Mouse (Mus musculus): ENCODE results near the gene Ube2n. TPM values are rescaled to one million over a fixed set of nuclear protein-coding genes. Genes with fewer than 3 reads are reported as not detected.

The Ube2n gene
- total RNA-seq, 2 experiments from 2014 or later: 91.7 to 110 TPM

DNA sequence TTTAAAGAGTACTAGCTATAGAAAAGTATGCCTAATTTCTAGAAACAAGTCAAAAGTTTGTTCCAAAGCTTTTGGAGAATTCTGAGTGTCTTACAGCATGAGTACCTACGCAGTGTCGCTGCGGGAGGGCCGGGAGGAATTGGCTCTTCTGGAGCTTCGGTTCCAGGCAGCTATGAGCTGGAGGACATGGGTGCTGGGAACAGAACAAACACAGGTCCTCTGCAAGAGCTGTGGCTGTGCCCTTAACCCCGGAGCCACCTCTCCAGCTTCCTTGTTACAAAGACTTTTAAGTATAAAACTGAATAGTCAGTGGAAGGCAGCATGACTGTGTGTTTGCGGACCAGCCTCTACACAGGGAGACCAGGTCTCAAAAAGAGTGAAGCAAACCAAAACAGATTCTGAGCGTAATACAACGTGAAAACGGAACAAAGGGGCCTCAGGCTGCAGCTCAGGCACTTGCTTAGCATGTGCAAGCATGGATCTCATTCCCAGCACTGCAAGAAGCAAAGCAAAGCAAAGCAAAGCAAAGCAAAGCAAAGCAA is 61.0 kb downstream of the Ube2n start:
- DNase-seq: no peak
- intact Hi-C loops (cut with DNase I; ENCODE audit: low total_unique reads): loop anchor here (5.0 kb wide), 1 partner anchor 46 kb away; no protein-coding TSS in a partner anchor

GRCm38 (mm10) chr10:95576876-95577566 is 62.1 kb downstream of the Ube2n start:
- intact Hi-C loops (cut with DNase I; ENCODE audit: low total_unique reads): loop anchor here (5.0 kb wide), 1 partner anchor 45 kb away; no protein-coding TSS in a partner anchor
- no peak for DNase-seq

DNA sequence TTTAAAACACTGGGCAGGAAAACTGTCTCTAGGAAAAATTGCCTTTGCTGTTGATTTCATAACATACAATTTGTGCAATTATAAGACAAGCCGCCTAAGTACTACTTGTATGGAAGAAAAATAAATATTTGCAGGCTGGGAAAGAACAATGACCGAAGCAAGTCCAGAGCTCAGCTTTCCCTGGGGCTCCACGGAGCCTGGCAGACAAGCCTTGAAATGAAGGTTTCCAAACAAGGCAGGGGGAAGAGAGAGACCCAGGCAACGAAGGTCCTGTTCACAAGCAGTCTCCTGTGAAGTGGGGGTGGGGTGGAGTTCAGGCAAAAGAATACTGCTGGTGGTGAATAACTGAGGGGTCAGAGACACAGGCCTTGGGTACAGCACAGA is 62.6 kb downstream of the Ube2n start:
- no peak for DNase-seq
- intact Hi-C loops (cut with DNase I; ENCODE audit: low total_unique reads): loop anchor here (5.0 kb wide), 1 partner anchor 45 kb away; no protein-coding TSS in a partner anchor

GRCm38 (mm10) chr10:95585554-95585953 is 70.6 kb downstream of the Ube2n start:
- intact Hi-C loops (cut with DNase I; ENCODE audit: low total_unique reads): no loop called here
- DNase-seq: no peak

DNA sequence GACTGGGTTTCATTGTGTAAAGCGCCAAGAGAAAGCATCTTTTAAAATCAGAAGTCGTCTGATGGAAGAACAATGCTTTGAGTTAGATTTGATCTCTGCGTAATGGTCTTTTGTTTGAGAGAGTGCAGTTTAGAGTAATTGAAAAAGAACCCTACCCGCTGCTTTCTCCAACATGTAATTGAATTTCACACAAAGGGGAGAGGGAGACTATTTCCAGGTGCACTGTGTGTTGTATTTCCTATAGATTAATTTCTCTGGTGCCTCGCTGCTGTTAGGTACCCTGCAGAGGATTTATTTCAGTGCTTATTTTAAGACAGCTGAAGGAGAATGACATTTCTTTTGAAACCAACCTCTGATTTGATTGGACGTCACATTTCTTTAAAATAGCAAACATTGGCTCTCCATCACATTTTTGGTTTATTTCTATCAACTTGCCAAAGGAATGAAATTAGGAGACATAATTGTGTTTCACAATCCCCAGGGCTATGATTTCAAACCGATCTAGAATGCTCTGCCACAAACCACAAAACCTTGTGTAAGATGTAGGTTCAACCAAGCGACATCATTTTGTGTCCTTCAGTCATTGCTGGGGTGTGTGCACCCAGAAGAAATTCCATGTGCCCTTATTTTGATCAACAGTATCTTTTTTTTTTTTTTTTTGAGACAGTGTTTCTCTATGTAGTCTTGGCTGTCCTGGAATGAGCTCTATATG is 72.7 kb downstream of the Ube2n start:
- DNase-seq: no peak
- intact Hi-C loops (cut with DNase I; ENCODE audit: low total_unique reads): no loop called here

DNA sequence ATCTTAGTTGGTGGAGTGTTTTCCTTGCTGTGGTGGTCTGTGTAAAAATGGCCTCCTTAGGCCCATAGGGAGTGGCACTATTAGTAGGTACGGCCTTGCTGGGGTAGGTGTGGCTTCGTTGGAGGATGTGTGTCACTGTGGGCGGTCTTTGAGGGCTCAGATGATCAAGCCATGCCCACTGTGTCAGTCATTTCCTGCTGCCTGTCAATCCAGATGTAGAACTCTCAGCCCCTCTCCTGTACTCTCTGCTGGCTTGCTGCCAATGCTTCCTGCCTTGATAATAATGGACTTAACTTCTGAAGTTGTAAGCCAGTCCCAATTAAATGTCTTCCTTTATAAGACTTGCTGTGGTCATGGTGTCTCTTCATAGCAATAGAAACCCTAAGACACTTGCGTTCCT is 74.3 kb downstream of the Ube2n start:
- intact Hi-C loops (cut with DNase I; ENCODE audit: low total_unique reads): no loop called here

DNA sequence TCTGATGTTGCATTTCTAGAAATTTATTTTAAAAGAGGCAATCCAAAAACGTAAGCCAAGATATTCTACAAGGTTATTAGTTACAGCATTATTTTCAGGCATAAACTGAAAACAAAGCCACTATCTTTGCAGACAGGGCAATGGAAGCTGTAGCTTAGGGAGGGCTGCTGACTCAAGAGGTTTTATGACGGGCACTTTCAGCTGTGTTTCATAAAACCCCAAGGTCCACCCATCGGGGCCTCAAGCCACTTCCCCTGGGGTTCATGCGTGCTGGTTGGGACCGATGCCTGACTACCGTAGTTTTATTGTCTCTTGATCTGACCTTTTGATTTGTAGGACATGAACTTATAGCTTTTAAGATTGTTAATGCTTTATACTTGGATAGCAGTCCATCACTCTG is 75.3 kb downstream of the Ube2n start:
- intact Hi-C loops (cut with DNase I; ENCODE audit: low total_unique reads): no loop called here
- DNase-seq: no peak

More for the DNA sequence above, 74.3 kb downstream of the Ube2n start:
- DNase-seq: no peak

- no peak for DNase-seq
- intact Hi-C loops (cut with DNase I; ENCODE audit: low total_unique reads): no loop called here
Observed at GRCm38 (mm10) chr10:95591257-95591656, 76.3 kb downstream of the Ube2n start.

GRCm38 (mm10) chr10:95594414-95594813 is 79.5 kb downstream of the Ube2n start:
- no peak for DNase-seq
- intact Hi-C loops (cut with DNase I; ENCODE audit: low total_unique reads): no loop called here

Small RNA genes lying within 50 kb of the gene (microRNA-seq; reads per million reads assigned to microRNA genes)
- 8.0 to 8.9 reads per million in 2 experiments for gene Mir3058

Other genes starting within 250 kb of the Ube2n start
- gene Cradd, start 191.0 kb upstream of the Ube2n start, total RNA-seq (2021): 10 to 100 TPM; 10.5 to 12.0 TPM
- 1 to 10 TPM; 8.2 to 9.4 TPM for gene Socs2, start 98.0 kb upstream of the Ube2n start, total RNA-seq (2021)
- 100 to 1,000 TPM; 224 to 246 TPM for gene Mrpl42, start 13.2 kb upstream of the Ube2n start, total RNA-seq (2021)
- 100 to 1,000 TPM; 173 to 192 TPM for gene Nudt4, start 49.0 kb downstream of the Ube2n start, total RNA-seq (2021)
- gene Anapc15-ps, start 158.3 kb downstream of the Ube2n start, total RNA-seq (2021): not detected